Mouse (Mus musculus): ENCODE data around the gene Lrrc8a.

The Lrrc8a gene

GRCm38 (mm10) chr2:30261921-30262839 lies 24.7 kb downstream of the Lrrc8a start:
- DNase-seq (ENCODE audit: low read depth, low spot score) = no peak

- no peak for DNase-seq (ENCODE audit: low read depth, low spot score)
Measured at GRCm38 (mm10) chr2:30262840-30263441, 25.4 kb downstream of the Lrrc8a start.

- DNase-seq (ENCODE audit: low read depth, low spot score) = no peak
Measured at GRCm38 (mm10) chr2:30263811-30264210, 26.3 kb downstream of the Lrrc8a start.

- no peak for DNase-seq (ENCODE audit: low read depth, low spot score)
Measured at GRCm38 (mm10) chr2:30264671-30265519, 27.4 kb downstream of the Lrrc8a start.

- DNase-seq (ENCODE audit: low read depth, low spot score) = no peak
Measured at GRCm38 (mm10) chr2:30265767-30266253, 28.3 kb downstream of the Lrrc8a start, which contains the start of gene Phyhd1. TSS of gene Phyhd1 (plus strand) at chr2:30266203.

GRCm38 (mm10) chr2:30266392-30266941 lies 29.0 kb downstream of the Lrrc8a start:
- DNase-seq (ENCODE audit: low read depth, low spot score) = peak; percentile 69

GRCm38 (mm10) chr2:30267466-30267865 lies 30.0 kb downstream of the Lrrc8a start:
- DNase-seq (ENCODE audit: low read depth, low spot score) = no peak

GRCm38 (mm10) chr2:30268371-30268770 lies 30.9 kb downstream of the Lrrc8a start:
- DNase-seq (ENCODE audit: low read depth, low spot score) = no peak

GRCm38 (mm10) chr2:30269241-30269990 lies 31.9 kb downstream of the Lrrc8a start:
- no peak for DNase-seq (ENCODE audit: low read depth, low spot score)

- no peak for DNase-seq (ENCODE audit: low read depth, low spot score)
Measured at GRCm38 (mm10) chr2:30270134-30270533, 32.6 kb downstream of the Lrrc8a start.

- DNase-seq (ENCODE audit: low read depth, low spot score) = no peak
Measured at GRCm38 (mm10) chr2:30280743-30281142, 43.2 kb downstream of the Lrrc8a start, which contains the start of gene Gm28038. TSS of gene Gm28038 (plus strand) at chr2:30281043.

GRCm38 (mm10) chr2:30281651-30282050 lies 44.1 kb downstream of the Lrrc8a start:
- DNase-seq (ENCODE audit: low read depth, low spot score) = no peak

GRCm38 (mm10) chr2:30283193-30283592 lies 45.7 kb downstream of the Lrrc8a start:
- no peak for DNase-seq (ENCODE audit: low read depth, low spot score)

GRCm38 (mm10) chr2:30285004-30285403 lies 47.5 kb downstream of the Lrrc8a start:
- DNase-seq (ENCODE audit: low read depth, low spot score) = no peak

- no peak for DNase-seq (ENCODE audit: low read depth, low spot score)
Measured at GRCm38 (mm10) chr2:30285416-30286181, 48.1 kb downstream of the Lrrc8a start.

GRCm38 (mm10) chr2:30286192-30287026 lies 48.9 kb downstream of the Lrrc8a start, which contains the start of the genes Dolk and Nup188:
TSS of gene Dolk (minus strand) at chr2:30286334.
TSS of gene Nup188 (plus strand) at chr2:30286397.
- peak; percentile 93 for DNase-seq (ENCODE audit: low read depth, low spot score)

GRCm38 (mm10) chr2:30287027-30287373 lies 49.5 kb downstream of the Lrrc8a start:
- no peak for DNase-seq (ENCODE audit: low read depth, low spot score)

GRCm38 (mm10) chr2:30299525-30299924 lies 62.0 kb downstream of the Lrrc8a start:
- no peak for DNase-seq (ENCODE audit: low read depth, low spot score)

GRCm38 (mm10) chr2:30299966-30300365 lies 62.5 kb downstream of the Lrrc8a start:
- DNase-seq (ENCODE audit: low read depth, low spot score) = no peak
